Mouse (Mus musculus) urinary bladder, postnatal 25 days (tissue): ENCODE measurements around the gene Tmem33.

Source experiments
- DNase-seq: peaks from one replicate; pipeline ENCODE4 v3.0.0; 2022; ENCODE audit warnings: low spot score

The Tmem33 gene

DNA sequence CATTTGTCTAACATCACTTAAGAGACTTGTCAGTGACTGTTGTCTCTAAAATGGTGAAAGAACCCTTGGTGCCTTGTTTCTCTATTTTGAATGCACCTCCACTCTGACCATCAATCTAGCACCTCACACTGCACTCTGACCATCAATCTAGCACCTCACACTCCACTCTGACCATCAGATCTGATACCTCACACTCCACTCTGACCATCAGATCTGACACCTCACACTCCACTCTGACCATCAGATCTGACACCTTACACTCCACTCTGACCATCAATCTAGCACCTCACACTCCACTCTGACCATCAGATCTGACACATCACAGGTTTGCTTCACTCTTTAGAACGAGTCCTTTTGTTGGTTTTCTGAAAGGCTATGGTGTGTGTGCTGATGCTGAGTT, 63.7 kb downstream of the Tmem33 start:
- DNase-seq: no peak

DNA sequence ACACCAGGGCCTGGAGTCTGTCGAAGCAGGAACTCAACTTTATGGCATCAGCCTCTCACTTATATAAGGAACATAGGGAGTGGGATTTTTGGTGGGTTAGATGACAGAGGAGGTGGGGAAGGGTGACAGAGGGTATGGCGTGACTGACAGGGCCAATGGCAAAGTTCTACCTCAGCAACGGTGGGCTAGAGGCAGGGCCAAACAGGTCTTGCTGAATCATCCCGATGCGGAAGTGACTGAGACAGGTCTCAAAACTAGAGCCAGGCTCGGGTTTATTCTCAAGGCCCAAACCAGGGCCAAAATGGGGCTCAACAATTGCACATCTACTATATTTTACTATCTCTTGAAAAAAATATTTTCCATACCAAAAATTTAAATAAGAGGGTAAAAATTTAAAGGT, 80.4 kb downstream of the Tmem33 start:
- no peak for DNase-seq
